Mouse (Mus musculus) central nervous system, embryonic 11.5 days (tissue): Measurements from ENCODE around the gene Pwp2. TPM values are rescaled to one million over a fixed set of nuclear protein-coding genes. Genes with fewer than 3 reads are reported as not detected.

Experiments
- polyA plus RNA-seq: library from polyadenylated mRNA; depleted of rRNA; stranded (reverse); fragments of >200 nt; gene quantifications from 2 replicates; pipeline ENCODE4 v1.2.3, GENCODE M21; 2012; rRNA removed

Pwp2 gene
- polyA plus RNA-seq: 16.5 and 17.5 TPM in 2 replicates

DNA sequence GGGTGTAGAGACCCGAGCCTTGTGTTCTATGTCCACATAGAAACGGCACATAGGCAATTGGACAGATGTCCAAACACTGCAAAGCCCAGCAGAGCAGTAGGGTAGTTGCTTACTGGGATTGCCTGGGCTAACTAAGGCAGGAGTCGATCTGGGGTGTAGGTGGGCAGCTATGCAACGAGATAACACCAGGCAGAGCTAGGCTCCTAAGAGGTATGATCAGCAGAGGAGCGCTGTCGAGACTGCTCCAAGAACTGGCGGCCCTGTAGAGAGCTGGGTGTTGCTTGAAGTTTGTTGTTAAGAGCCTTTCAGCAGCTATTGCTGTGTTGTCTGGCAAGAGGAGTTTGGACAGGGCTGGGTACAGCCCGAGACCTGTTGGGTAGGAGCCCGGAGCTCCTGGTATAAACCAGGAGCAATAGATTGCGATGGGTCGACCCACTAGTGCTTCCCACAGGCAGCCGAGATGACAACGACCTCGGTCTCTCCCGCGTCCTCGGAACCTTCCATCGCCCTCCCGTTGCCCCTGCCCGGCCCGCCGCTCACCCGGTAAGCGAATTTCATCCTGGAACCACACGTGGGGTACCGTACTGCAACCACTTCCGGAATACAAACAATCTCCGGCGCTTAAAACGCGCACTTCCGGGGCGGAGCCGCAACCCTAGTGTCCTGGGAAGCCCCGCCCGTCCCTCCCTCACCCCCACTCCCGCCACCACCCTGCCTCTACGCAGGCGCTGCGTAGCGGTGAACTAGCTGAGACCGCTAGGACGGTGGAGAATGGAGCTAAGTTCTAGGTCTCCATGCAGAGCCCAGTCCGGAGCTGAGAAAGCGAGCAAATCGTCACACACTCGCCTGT, at the start of gene Pwp2:
Gene Pwp2 (minus strand): TSS at position 619 of the 850 bp plus-strand sequence.

DNA sequence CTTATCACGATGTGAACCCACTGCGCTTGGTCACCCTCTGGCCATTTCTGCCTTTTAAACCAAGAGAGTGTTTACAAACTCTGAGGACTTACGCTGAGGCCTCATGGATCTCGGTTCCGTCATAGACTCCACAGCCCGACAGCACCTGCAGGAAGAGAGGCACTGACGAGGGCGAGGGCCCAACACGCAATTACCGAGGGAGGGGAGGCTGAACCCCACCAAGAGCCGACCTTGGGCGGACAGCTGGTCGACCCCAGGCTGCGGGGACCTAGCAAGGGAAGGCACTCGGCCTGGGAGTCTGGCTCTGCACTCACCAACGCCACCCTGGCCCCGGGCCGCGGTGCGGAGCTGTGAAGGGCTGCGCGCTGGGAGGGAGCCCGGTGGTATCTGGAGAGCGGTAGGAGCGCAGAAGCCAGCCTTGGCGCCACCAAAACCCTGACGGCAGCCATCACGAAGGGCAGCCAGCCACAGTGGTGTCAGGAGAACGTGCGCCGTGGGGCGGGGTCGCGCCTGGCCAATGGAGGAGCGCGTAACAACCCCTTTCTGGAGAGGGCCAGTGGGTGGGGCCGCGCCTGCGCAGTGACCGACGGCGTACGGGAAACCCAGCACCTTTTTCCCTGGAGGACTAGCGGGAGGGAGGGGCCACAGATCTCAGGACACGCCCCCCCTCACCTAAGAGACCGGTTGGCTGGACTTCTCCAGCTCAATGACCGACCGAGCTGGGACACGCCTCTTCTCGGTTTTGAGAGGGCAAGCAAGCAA, 15.5 kb downstream of the Pwp2 start, which contains the start of gene D10Jhu81e:
Gene D10Jhu81e (minus strand): TSS at position 502 of the 762 bp plus-strand sequence.

Other genes starting within 250 kb of the Pwp2 start
- 0.83 and 1.2 TPM in 2 replicates for gene Trpm2, start 214.6 kb downstream of the Pwp2 start, polyA plus RNA-seq
- gene 1810043G02Rik, start 206.6 kb downstream of the Pwp2 start, polyA plus RNA-seq: 38.5 and 61.8 TPM in 2 replicates
- 104 and 106 TPM in 2 replicates for gene Pfkl, start 175.1 kb downstream of the Pwp2 start, polyA plus RNA-seq
- gene Dnmt3l, start 143.2 kb downstream of the Pwp2 start, polyA plus RNA-seq: 0.02 TPM in 1 of 2 replicates, not detected in the other
- 1.1 and 1.2 TPM in 2 replicates for gene Aire, start 141.5 kb downstream of the Pwp2 start, polyA plus RNA-seq
- gene Icosl, start 115.8 kb downstream of the Pwp2 start, polyA plus RNA-seq: 1.8 and 3.1 TPM in 2 replicates
- 64.2 and 80.7 TPM in 2 replicates for gene D10Jhu81e, start 15.4 kb downstream of the Pwp2 start, polyA plus RNA-seq
- 26.1 and 35.5 TPM in 2 replicates for gene Trappc10, start 59.5 kb upstream of the Pwp2 start, polyA plus RNA-seq
- gene Agpat3, start 167.3 kb upstream of the Pwp2 start, polyA plus RNA-seq: 50.2 and 70.5 TPM in 2 replicates
- 383 and 611 TPM in 2 replicates for gene Rrp1, start 227.9 kb upstream of the Pwp2 start, polyA plus RNA-seq
- gene Cstb, start 240.5 kb upstream of the Pwp2 start, polyA plus RNA-seq: 65.4 and 83.7 TPM in 2 replicates